Mouse (Mus musculus): ENCODE results near the gene Phf8.
A peak's percentile ranks its signal among the peaks of the same experiment; 100 is the strongest.
"Not testable (repeated sequence)": the region's sequence is repeated elsewhere in the genome, so short reads cannot be mapped to it uniquely, and the experiment has no call there.

Phf8 gene

GRCm38 (mm10) chrX:151520458-151521322, at the start of gene Phf8:
TSS of gene Phf8 (plus strand) at chrX:151520672.
- peak; percentile 95 for ATAC-seq (ENCODE audit: low TSS enrichment)

- ATAC-seq (ENCODE audit: low TSS enrichment): no peak
Observed at GRCm38 (mm10) chrX:151488128-151488527, 32.3 kb upstream of the Phf8 start.

- not testable (repeated sequence) for ATAC-seq (ENCODE audit: low TSS enrichment)
Observed at GRCm38 (mm10) chrX:151493269-151493668, 27.2 kb upstream of the Phf8 start.

- no peak for ATAC-seq (ENCODE audit: low TSS enrichment)
Observed at GRCm38 (mm10) chrX:151496596-151496995, 23.9 kb upstream of the Phf8 start.

- ATAC-seq (ENCODE audit: low TSS enrichment): no peak
Observed at GRCm38 (mm10) chrX:151508536-151508935, 11.9 kb upstream of the Phf8 start.

GRCm38 (mm10) chrX:151509906-151510305, 10.6 kb upstream of the Phf8 start:
- ATAC-seq (ENCODE audit: low TSS enrichment): no peak

GRCm38 (mm10) chrX:151513066-151513465, 7.4 kb upstream of the Phf8 start:
- no peak for ATAC-seq (ENCODE audit: low TSS enrichment)

- ATAC-seq (ENCODE audit: low TSS enrichment): no peak
Observed at GRCm38 (mm10) chrX:151513694-151514093, 6.8 kb upstream of the Phf8 start.

- ATAC-seq (ENCODE audit: low TSS enrichment): no peak
Observed at GRCm38 (mm10) chrX:151518181-151518580, 2.3 kb upstream of the Phf8 start.

GRCm38 (mm10) chrX:151520127-151520457, 380 bp upstream of the Phf8 start:
- peak; percentile 57; the same call in 1 of the 2 replicates for ATAC-seq (ENCODE audit: low TSS enrichment)

- ATAC-seq (ENCODE audit: low TSS enrichment): peak; percentile 12; the same call in 1 of the 2 replicates
Observed at GRCm38 (mm10) chrX:151521786-151522522, 1.5 kb downstream of the Phf8 start.

- no peak for ATAC-seq (ENCODE audit: low TSS enrichment)
Observed at GRCm38 (mm10) chrX:151553356-151553755, 32.9 kb downstream of the Phf8 start.

GRCm38 (mm10) chrX:151575166-151575565, 54.7 kb downstream of the Phf8 start:
- ATAC-seq (ENCODE audit: low TSS enrichment): no peak

GRCm38 (mm10) chrX:151643386-151643785, 122.9 kb downstream of the Phf8 start:
- no peak for ATAC-seq (ENCODE audit: low TSS enrichment)

GRCm38 (mm10) chrX:151653744-151654143, 133.3 kb downstream of the Phf8 start:
- no peak for ATAC-seq (ENCODE audit: low TSS enrichment)

- ATAC-seq (ENCODE audit: low TSS enrichment): no peak
Observed at GRCm38 (mm10) chrX:151674492-151675171, 154.2 kb downstream of the Phf8 start.

Measured in frontal cortex, adult (tissue).